Mouse (Mus musculus): ENCODE data around the gene H2-Aa.
"Not testable (repeated sequence)": the region's sequence is repeated elsewhere in the genome, so short reads cannot be mapped to it uniquely, and the experiment has no call there.

GRCm38 (mm10) chr17:34310526-34310925, 22.9 kb upstream of the H2-Aa start:
- TF ChIP-seq CTCF (conservative IDR thresholded peaks at IDR 0.05; ENCODE audit: low read length); NANOG (IDR thresholded peaks at IDR 0.05; ENCODE audit: borderline replicate concordance, low read length): not testable (repeated sequence)
